Mouse (Mus musculus) forebrain, embryonic 15.5 days (tissue): ENCODE measurements around the gene Nkx2-4. TPM values are rescaled to one million over a fixed set of nuclear protein-coding genes. Genes with fewer than 3 reads are reported as not detected.

ENCODE experiments used
- ATAC-seq: fragments of 200-750 bp; cut with Nextera tagmentation; replicated peaks from 2 replicates; pipeline ENCODE4 v1.8.0; 2017; ENCODE audit warnings: mild to moderate bottlenecking, moderate TSS enrichment, moderate library complexity
- H3K27ac ChIP-seq: fragments of 300-500 bp; sonication (generic); replicated peaks from 2 replicates; pipeline ENCODE4 v1.5.1; 2015; ENCODE audit warnings: mild to moderate bottlenecking, inconsistent platforms
- H3K27me3 ChIP-seq: fragments of 300-500 bp; sonication (generic); 2 replicates; pipeline ENCODE4 v1.6.1; 2015; ENCODE audit warnings: inconsistent platforms
- H3K36me3 ChIP-seq: fragments of 300-500 bp; sonication (generic); 2 replicates; pipeline ENCODE4 v1.6.1; 2015; ENCODE audit warnings: mild to moderate bottlenecking, inconsistent platforms
- H3K4me1 ChIP-seq: fragments of 300-500 bp; sonication (generic); 2 replicates; pipeline ENCODE4 v1.6.1; 2015; ENCODE audit warnings: inconsistent platforms
- H3K4me2 ChIP-seq: fragments of 300-500 bp; sonication (generic); replicated peaks from 2 replicates; pipeline ENCODE4 v1.6.1; 2015; ENCODE audit warnings: mild to moderate bottlenecking, inconsistent platforms
- H3K4me3 ChIP-seq: fragments of 300-500 bp; sonication (generic); 2 replicates; pipeline ENCODE4 v1.5.1; 2015; ENCODE audit warnings: mild to moderate bottlenecking, inconsistent platforms
- H3K9ac ChIP-seq: fragments of 300-500 bp; sonication (generic); replicated peaks from 2 replicates; pipeline ENCODE4 v1.6.1; 2015; ENCODE audit warnings: mild to moderate bottlenecking, inconsistent platforms
- H3K9me3 ChIP-seq: fragments of 300-500 bp; sonication (generic); 2 replicates; pipeline ENCODE4 v1.6.1; 2016; ENCODE audit warnings: inconsistent platforms
- WGBS: fragments of 180-500 bp; shearing (Covaris S2); methylation state at CpG from one replicate; pipeline ENCODE4 v1.1.7; 2015; ENCODE audit warnings: mixed read lengths; 5-methylcytosine and 5-hydroxymethylcytosine counted together
- polyA plus RNA-seq: library from polyadenylated mRNA; unstranded; fragments of >200 nt; fragmentation: Nextera tagmentation; extraction: Ambion mirVana; gene quantifications from 2 replicates; pipeline ENCODE4 v1.2.1, GENCODE M21; 2015

Gene Nkx2-4
- polyA plus RNA-seq, 1 experiment from 2014 or later: 0.76 TPM

GRCm38 (mm10) chr2:147069077-147069476 is 16.2 kb downstream of the Nkx2-4 start:
- no peaks in the 10 kb centered on the region for H3K27me3 ChIP-seq
- H3K9me3 ChIP-seq: no peaks in the 10 kb centered on the region
- 8% methylated on average over 1 of the region's 1 CpGs for WGBS
- H3K27ac ChIP-seq: no peak overlapping the region
- ATAC-seq: peak; percentile 51; the same call in 1 of the 2 replicates
- peaks cover 29% of the 10 kb centered on the region for H3K36me3 ChIP-seq
- H3K4me2 ChIP-seq: no peak overlapping the region
- H3K9ac ChIP-seq: no peak overlapping the region
- no peak overlapping the region for H3K4me3 ChIP-seq
- H3K4me1 ChIP-seq: peaks cover 10% of the 10 kb centered on the region; the same call in 1 of the 2 replicates

- 81% methylated on average over 1 of the region's 1 CpGs for WGBS
- H3K9ac ChIP-seq: no peak overlapping the region
- H3K27ac ChIP-seq: no peak overlapping the region
- peaks cover 4% of the 10 kb centered on the region; the same call in 1 of the 2 replicates for H3K4me1 ChIP-seq
- H3K27me3 ChIP-seq: no peaks in the 10 kb centered on the region
- no peak overlapping the region for H3K4me2 ChIP-seq
- peaks cover 32% of the 10 kb centered on the region for H3K36me3 ChIP-seq
- H3K4me3 ChIP-seq: no peak overlapping the region
- ATAC-seq: no peak
- no peaks in the 10 kb centered on the region for H3K9me3 ChIP-seq
Observed at GRCm38 (mm10) chr2:147067480-147068246, 17.6 kb downstream of the Nkx2-4 start.

GRCm38 (mm10) chr2:147053229-147053892 is 31.9 kb downstream of the Nkx2-4 start:
- H3K9me3 ChIP-seq: no peaks in the 10 kb centered on the region
- no peak overlapping the region for H3K4me2 ChIP-seq
- H3K36me3 ChIP-seq: peaks cover 56% of the 10 kb centered on the region
- no peak overlapping the region for H3K4me3 ChIP-seq
- no peak for ATAC-seq
- no peaks in the 10 kb centered on the region for H3K4me1 ChIP-seq
- no peak overlapping the region for H3K27ac ChIP-seq
- 81% methylated on average over 2 of the region's 2 CpGs for WGBS
- H3K27me3 ChIP-seq: no peaks in the 10 kb centered on the region
- H3K9ac ChIP-seq: no peak overlapping the region

GRCm38 (mm10) chr2:147047051-147047450 is 38.2 kb downstream of the Nkx2-4 start:
- Histone ChIP-seq H3K4me3 (no peak overlapping the region), H3K4me1 (no peaks in the 10 kb centered on the region), H3K4me2 (no peak overlapping the region), H3K36me3 (peaks cover 54% of the 10 kb centered on the region), H3K9ac (no peak overlapping the region), H3K27me3 (no peaks in the 10 kb centered on the region), H3K9me3 (no peaks in the 10 kb centered on the region), H3K27ac (no peak overlapping the region)
- 65% methylated on average over 3 of the region's 3 CpGs for WGBS
- no peak for ATAC-seq

- Histone ChIP-seq H3K9ac (no peak overlapping the region), H3K9me3 (no peaks in the 10 kb centered on the region), H3K4me2 (no peak overlapping the region), H3K27me3 (no peaks in the 10 kb centered on the region), H3K4me1 (no peaks in the 10 kb centered on the region), H3K27ac (no peak overlapping the region), H3K36me3 (peaks cover 38% of the 10 kb centered on the region), H3K4me3 (no peak overlapping the region)
- WGBS: 97% methylated on average over 2 of the region's 2 CpGs
- no peak for ATAC-seq
Observed at GRCm38 (mm10) chr2:147035864-147036263, 49.4 kb downstream of the Nkx2-4 start.

Other genes with a start within 250 kb of the Nkx2-4 start
- gene Kiz, start 229.6 kb downstream of the Nkx2-4 start, polyA plus RNA-seq: 23.4 and 26.4 TPM in 2 replicates
- 88.8 and 92.1 TPM in 2 replicates for gene Xrn2, start 72.4 kb downstream of the Nkx2-4 start, polyA plus RNA-seq
- 1.5 and 4.1 TPM in 2 replicates for gene Nkx2-2, start 108.8 kb upstream of the Nkx2-4 start, polyA plus RNA-seq